Mouse (Mus musculus): ENCODE results near the gene Cpsf4l.
"Not testable (repeated sequence)": the region's sequence is repeated elsewhere in the genome, so short reads cannot be mapped to it uniquely, and the experiment has no call there.

Cpsf4l gene

DNA sequence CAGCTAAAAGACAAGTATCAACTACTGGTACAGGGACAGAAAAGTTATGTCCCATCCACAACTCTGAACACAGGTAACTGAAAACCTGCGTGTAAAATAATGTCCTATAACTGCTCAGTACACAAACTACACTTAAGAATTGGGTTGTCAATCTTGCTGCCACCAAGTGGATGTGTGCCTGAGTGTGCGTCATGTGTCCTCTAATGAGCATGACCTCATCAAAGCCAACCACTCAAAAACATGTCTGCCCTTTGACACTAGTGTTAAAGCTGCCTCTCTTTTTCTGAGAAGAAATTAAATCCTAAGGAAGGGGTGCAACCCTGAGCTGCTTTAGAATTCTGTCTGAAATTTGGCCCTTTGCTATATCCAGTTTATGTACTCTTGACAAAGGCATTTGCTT is 45.5 kb downstream of the Cpsf4l start:
- no peak for DNase-seq

DNA sequence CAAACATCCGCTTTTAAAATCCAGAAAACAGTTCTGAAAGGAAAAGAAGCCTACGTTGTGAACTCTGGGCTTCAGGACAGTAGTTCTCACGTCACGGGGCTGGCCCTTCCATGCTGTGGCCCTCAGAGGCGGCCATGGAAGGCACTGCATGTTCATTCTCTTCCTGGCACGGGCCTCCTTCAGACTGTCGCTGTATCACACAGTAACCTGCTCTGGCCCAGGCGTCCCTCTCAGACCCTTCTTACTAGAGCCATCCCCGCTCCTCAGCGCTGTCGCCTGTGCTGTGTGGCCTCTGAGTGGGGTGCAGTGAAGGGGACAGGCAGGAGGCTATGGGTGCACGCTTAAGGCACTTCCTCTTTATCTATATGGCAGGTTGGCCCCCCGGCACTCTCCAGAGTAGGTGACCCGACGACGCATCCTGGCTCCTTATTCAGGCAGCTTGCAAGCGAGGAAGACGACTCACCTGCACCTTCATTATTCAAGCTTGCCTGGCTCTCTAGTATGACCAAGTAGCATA is 47.9 kb downstream of the Cpsf4l start:
- DNase-seq, result no peak

DNA sequence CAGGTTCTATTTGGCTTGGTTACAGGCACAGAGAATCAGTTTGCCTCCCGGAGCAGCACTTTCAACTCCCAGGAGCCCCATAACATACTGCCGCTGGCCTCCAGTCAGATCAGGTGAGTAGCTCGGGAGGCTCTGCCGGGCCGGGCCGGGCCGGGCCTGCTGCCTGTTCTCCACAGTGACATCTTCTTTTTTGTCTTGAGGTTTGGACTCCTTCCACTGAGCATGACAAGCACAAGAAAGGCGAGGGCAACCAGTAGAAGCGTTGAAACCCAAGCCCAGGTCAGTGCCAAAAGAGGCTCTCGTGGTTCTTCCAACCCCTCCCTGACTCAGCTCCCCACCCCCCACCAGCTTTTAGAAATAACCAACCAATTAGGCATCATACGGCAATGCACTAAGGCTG is 48.9 kb downstream of the Cpsf4l start:
- no peak for DNase-seq

DNA sequence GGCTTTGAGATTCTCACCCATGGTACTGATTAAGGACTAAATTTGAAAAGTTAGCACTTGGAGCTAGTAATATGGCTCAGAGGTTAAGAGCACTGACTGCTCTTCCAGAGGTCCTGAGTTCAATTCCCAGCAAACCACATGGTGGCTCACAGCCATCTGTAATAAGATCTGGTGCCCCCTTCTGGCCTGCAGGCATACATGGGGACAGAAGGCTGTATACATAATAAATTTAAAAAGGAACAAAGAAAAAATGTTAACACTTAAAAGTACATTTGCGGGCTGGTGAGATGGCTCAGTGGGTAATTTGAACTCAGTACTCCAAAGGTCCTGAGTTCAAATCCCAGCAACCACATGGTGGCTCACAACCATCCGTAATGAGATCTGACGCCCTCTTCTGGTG is 49.6 kb downstream of the Cpsf4l start:
- DNase-seq, result not testable (repeated sequence)

DNA sequence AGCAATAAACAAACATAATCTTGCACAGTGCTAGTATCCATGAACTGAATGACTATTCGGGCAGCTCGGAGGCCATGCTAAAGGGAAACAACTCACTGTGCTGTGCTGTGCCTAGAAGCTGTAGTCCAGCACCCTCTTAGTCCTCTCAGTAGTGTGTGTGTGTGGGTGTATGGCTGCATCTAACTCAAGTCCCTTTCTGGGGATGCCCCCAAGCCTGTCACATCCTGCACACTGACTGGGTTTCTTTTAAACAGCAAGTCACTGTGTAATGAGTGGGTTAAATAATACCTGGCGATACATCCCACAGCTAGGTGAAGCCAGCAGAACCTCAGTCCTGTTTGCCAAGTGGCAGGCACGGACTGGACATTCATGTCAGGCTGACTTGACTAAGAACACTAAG is 51.1 kb downstream of the Cpsf4l start:
- no peak for DNase-seq

DNA sequence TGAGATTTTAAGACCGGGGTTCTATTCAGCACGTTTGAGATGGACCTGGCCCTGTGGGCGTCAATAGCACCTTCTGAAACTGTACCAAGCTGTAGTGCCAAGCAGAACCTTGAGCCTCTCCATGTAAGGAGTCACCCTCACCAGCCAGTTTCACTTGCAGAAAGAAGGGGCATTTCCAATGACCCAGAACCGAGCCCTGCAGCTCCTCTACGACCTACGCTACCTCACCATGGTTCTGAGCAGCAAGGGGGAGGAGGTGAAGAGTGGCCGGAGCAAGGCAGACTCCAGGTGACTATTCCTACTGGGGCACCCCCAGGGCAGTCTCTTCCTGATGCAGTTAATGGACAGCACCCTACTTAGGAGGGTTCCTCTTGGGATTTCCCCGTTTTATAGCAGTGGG is 51.5 kb downstream of the Cpsf4l start:
- no peak for DNase-seq

DNA sequence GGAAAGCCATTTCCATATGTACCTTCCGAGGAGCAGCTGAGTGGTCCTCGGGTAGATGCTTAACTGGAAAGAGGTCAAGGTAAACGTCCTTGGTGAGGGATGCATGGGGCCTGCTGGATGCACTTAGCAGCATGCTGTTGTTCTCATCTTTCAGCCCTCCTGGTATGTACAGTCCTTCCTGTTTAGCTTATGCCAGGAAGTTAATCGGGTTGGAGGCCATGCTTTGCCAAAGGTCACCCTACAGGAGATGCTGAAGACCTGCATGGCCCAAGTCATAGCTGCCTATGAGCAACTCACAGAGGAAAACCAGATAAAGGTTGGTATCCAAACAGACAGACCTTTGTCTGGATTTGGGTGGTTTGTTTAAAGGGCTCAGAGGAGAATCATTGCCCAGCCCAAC is 52.6 kb downstream of the Cpsf4l start:
- no peak for DNase-seq

DNA sequence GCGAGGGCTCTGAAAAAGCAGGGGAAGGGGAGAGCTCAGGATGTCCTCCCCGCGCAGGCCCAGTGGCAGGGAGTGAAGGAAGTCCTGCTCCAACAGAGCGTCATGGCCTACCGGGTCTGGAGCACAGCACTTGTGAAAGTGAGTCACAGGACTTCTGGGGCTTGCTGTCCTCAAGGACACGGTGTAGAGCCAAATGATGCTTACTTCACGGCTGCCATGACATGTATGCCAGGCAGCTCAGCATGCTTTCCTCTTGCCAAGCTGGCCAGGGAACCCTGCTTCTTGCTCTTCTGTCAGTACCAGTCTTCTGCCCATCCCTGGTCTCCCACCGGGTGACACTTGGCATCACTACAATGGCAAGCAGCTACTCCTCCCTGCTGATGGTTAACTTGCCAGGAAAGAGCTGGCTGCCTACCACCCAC is 53.3 kb downstream of the Cpsf4l start:
- DNase-seq, result no peak

DNA sequence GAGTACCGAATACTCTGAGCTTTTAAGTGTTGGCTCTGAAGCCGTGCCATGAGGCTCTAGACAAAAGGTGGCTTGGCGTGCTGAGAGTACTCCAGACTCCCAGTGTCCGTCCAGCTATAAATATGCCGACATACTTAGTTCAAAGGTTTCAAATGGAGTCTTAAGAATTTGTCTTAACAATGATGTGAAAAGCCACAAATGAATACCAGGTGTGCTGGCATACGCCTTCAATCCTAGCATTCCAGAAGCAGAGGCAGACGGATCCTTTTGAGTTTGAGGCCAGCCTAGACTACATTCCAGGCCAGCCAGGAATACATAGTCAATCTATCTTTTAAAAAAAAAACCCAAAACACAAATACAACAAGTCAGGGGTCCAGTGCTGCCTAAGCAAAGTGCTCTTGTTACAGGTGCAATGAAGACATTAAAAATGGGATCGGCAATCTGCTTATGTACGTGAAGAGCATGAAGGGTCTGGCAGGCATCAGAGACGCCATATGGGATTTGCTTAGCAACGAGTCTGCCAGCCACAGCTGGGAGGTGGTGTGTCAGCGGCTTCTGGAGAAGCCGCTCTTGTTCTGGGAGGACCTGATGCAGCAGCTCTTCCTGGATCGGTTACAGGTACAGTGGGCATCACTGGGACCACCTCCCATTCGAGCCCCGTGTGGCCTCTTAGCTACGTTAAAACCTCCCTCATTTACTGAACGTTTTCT is 55.1 kb downstream of the Cpsf4l start:
- no peak for DNase-seq

DNA sequence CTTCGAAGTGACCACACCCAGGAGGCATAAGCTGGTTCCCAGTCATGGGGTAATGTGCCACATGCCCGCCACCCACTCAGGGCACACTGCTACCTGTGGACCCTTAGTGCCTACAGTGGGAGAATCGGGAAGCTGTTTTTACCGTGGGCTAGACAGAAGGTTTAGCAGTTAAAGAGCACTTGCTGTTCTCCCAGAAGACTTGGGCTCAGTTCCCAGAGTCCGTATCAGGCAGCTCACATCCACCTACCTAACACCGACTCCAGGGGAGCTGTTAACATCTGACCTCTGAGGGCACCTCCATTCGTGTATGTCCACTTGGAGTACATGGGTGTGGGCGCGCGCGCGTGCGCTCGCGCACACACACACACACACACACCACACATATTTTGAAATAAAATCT is 55.7 kb downstream of the Cpsf4l start:
- DNase-seq, result no peak

DNA sequence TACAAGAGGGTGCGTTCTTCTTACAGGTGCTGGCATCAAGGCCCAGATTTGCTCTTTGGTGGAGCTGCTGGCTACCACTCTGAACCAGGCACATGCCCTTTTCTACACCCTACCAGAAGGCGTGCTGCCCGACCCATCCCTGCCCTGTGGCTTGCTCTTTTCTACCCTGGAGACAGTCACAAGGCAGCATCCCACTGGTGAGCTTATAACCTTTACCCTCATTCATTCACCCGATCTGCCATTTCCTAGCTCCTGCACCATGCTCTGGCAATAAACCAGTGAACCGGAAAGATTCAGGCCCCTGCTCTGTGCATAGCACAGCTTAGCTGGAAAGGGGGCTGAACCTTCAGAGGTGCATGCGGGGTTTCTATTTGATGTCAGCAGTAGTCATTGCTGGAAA is 57.3 kb downstream of the Cpsf4l start:
- DNase-seq, result no peak

DNA sequence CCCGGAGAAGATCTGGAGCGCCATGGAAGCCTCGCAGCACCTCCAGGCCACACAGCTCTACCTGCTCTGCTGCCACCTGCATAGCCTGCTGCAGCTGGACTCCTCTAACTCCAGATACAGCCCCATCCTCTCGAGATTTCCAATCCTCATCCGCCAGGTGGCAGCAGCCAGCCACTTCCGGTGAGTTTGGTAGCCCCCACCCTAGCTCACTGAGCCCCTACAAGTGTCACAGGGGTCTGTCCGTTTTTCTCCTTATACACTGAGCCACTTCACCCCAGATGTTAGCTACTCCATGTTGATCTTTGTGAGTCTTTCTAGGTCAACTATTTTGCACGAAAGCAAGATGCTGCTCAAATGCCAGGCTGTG is 57.9 kb downstream of the Cpsf4l start:
- peak; percentile 18 to 23 for DNase-seq

DNA sequence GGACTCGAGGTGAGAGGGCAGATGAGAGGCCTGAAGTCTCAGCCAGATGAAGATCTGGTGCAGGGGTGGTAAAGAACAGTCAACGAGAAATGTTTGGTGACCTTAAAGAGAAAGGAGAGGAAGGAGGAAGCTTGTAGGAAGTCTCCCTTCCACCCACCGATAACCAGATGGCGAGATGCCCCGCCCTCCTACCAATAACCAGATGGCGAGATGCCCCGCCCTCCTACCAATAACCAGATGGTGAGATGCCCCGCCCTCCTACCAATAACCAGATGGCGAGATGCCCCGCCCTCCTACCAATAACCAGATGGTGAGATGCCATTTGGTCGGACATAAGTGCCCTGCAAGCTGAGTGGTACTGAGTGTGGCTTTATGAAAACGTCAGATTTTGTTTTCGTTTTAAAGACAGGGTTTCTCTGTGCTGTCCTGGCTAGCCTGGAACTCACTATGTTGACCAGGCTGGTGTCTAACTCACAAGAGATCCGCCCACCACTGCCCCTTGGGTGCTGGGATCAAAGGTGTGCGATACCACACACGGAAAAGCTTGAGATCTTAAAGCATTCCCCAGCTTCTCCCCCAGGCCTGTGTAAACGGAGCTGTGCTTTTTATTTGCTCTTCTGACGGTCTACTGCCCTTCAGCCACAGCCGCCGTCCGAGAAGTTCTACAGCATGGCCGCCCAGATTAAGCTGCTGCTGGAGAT is 58.5 kb downstream of the Cpsf4l start:
- no peak for DNase-seq

DNA sequence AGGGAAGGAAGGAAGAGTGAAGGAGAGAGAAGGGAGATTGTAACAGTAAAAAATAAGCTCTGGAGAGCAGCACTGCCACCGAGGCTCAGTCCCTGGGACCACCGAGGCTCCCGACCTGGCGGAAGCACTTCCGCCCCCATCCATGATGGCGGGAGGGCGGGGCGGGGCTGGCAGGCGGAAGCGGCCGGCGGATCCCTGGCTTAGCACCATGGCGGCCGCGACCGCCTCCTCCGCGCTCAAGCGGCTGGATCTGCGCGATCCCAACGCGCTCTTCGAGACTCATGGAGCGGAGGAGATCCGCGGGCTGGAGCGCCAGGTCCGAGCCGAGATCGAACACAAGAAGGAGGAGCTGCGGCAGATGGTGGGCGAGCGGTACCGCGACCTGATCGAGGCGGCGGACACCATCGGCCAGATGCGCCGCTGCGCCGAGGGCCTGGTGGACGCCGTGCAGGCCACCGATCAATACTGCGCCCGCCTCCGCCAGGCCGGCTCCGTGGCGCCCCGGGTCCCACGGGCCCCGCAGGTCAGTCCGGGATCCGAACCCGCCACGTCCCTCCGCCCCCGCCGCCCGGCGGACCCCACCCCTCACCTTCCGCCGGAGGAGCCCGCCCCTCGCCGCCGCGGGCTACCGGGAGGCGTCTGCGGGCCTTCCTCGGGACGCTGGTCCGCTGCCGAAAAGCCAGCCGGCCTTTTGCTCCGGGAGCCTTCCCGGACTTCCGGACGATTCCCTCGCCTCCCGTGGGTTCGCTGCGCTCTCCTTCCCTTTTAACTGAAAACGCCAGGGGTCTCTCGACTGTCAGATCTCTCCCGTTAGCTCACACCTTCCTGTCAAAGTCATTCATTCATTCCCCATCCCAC is 60.2 kb downstream of the Cpsf4l start, which contains the start of gene Slc39a11:
Slc39a11 (minus strand) TSS at position 727 of the 858 bp plus-strand sequence.
- DNase-seq, result peak; percentile 39 to 44

DNA sequence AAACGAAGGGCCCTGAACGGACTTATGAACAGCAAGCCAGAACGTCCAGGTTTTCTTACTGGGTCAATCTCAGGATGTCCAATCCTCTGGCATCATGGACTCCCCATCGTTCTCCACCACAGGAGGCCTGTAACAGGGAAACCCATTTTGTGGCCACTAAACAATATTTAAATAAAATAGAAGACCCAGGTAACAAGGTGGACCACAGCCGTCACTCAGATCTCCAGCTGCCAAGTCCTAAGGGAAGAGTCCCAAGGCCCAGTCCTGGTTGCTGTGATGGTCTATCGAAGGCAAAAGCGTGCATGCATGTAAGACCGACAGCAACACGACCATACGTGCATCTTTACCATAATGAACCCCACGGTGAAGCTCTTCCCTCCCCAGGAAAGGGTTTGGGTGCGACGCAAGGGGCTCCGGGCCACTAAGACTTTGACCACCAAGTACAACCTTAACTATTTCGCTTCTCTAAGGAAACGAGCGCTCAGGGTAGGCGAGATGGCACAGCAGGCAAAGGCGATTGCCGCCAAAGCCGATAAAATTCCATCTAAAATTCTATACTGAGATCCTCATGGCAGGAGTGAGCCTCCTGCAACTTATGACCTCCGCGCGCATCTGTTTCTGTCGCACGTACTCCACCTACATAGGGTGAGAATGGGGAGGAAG is 61.0 kb downstream of the Cpsf4l start, which contains the start of gene Cog1:
Cog1 (plus strand) TSS at position 480 of the 663 bp plus-strand sequence.
- DNase-seq, result no peak

Data from thymus, adult 18-20 months (tissue).